Mouse (Mus musculus) bone marrow macrophage, adult 2 months (primary cell): ENCODE data around the gene Rftn2.

Experiments used
- CTCF ChIP-seq: IDR thresholded peaks from 2 replicates; pipeline ENCODE4 v1.5.1; 2012; ENCODE audit warnings: low read depth, mild to moderate bottlenecking, low read length, moderate library complexity
- POLR2A ChIP-seq: IDR thresholded peaks from 2 replicates; pipeline ENCODE4 v1.6.1; 2012; ENCODE audit warnings: mild to moderate bottlenecking, low read depth, low read length, borderline replicate concordance

DNA sequence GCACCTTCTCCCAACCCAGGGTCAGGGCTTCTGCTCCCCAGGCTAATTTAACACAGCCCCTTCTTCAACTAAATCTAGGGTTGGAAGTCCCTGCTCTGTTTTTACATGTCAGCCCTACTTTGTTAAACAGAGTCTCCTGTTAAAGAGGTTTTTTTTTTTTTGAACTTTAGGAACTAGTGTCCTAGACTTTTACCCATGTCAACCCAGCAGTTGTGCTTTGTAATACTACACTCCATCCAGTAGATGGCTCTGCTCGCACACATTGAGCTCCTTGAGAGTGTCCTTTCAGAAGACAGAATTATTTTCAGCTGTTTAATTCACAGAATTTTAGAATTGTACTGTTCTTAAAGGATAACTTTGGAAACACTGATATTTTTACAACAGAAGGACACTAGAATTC lies 12.7 kb upstream of the Rftn2 start:
- TF ChIP-seq CTCF (no peak), POLR2A (no peak)
